ENCODE assay signal across 8 mouse cellular contexts in genomic region chr10:42763246-42763645, GRCm38 (mm10). TPM values are rescaled to one million over a fixed set of nuclear protein-coding genes. Genes with fewer than 3 reads are reported as not detected.
A peak's percentile ranks its signal among the peaks of the same experiment; 100 is the strongest.
DNase-seq lines count a peak whose midpoint lies in the region; ATAC-seq and TF ChIP-seq lines count a peak whose summit lies in the region.

No protein-coding gene starts in this region.

- peak overlapping the region; percentile 52 for H3K9ac ChIP-seq in heart, embryonic 12.5 days
- H3K9ac ChIP-seq in hindbrain, embryonic 14.5 days = peak overlapping the region; percentile 93
- peak overlapping the region; percentile 99 for H3K9ac ChIP-seq in midbrain, embryonic 11.5 days (ENCODE audit: low read length)

- no peak for DNase-seq in heart, postnatal 36 days
- DNase-seq in hindbrain, embryonic 14.5 days (ENCODE audit: low spot score) = no peak
- no peak for DNase-seq in midbrain, embryonic 11.5 days (ENCODE audit: low spot score, missing footprints)
- DNase-seq in ovary, postnatal 14 days (ENCODE audit: low spot score) = no peak
- no peak for DNase-seq in left cerebral cortex, adult 8-10 months (ENCODE audit: low spot score in 2 of 2)

- no peaks in the 10 kb centered on the region for H3K9me3 ChIP-seq in heart, embryonic 12.5 days (replicated peaks)
- H3K9me3 ChIP-seq in hindbrain, embryonic 14.5 days (ENCODE audit: control insufficient read depth, low read length) = no peaks in the 10 kb centered on the region
- no peaks in the 10 kb centered on the region for H3K9me3 ChIP-seq in midbrain, embryonic 11.5 days (ENCODE audit: control insufficient read depth, low read length)

- no peak for ATAC-seq in heart, embryonic 12.5 days (ENCODE audit: insufficient number of reproducible peaks, low FRiP score)
- ATAC-seq in hindbrain, embryonic 14.5 days (ENCODE audit: low FRiP score) = no peak
- ATAC-seq in midbrain, embryonic 11.5 days (ENCODE audit: low FRiP score) = no peak
- no peak for ATAC-seq in inflammation-experienced regulatory T-cells, adult 6 months

- intact Hi-C loops in heart, postnatal 36 days (cut with DNase I) = loop anchor here (5.0 kb wide), 1 partner anchor 951 kb away; no protein-coding TSS in a partner anchor

- H3K27me3 ChIP-seq in heart, embryonic 12.5 days (replicated peaks) = no peaks in the 10 kb centered on the region
- H3K27me3 ChIP-seq in hindbrain, embryonic 14.5 days (ENCODE audit: control insufficient read depth, insufficient read depth, low read length) = no peaks in the 10 kb centered on the region
- H3K27me3 ChIP-seq in midbrain, embryonic 11.5 days (ENCODE audit: control insufficient read depth, insufficient read depth, low read length) = no peaks in the 10 kb centered on the region

- peak overlapping the region; percentile 61 for H3K4me2 ChIP-seq in heart, embryonic 12.5 days
- H3K4me2 ChIP-seq in hindbrain, embryonic 14.5 days (replicated peaks) = peak overlapping the region; percentile 91
- peak overlapping the region; percentile 69 for H3K4me2 ChIP-seq in midbrain, embryonic 11.5 days

- H3K27ac ChIP-seq in heart, embryonic 12.5 days (ENCODE audit: poor library complexity, severe bottlenecking) = no peak overlapping the region
- H3K27ac ChIP-seq in bone marrow macrophage, adult 2 months (ENCODE audit: insufficient read depth, low read depth, low read length) = no peak overlapping the region
- H3K27ac ChIP-seq in hindbrain, embryonic 14.5 days = no peak overlapping the region
- H3K27ac ChIP-seq in midbrain, embryonic 11.5 days (ENCODE audit: low read depth, low read length) = no peak overlapping the region

- H3K4me3 ChIP-seq in heart, embryonic 12.5 days = peak overlapping the region; percentile 73
- H3K4me3 ChIP-seq in bone marrow macrophage, adult 2 months (ENCODE audit: insufficient read depth, low read length) = peak overlapping the region; percentile 15; the same call in 1 of the 2 replicates
- H3K4me3 ChIP-seq in hindbrain, embryonic 14.5 days (replicated peaks; ENCODE audit: low read length) = peak overlapping the region; percentile 98
- H3K4me3 ChIP-seq in midbrain, embryonic 11.5 days (ENCODE audit: low read depth, low read length) = peak overlapping the region; percentile 97

- no peaks in the 10 kb centered on the region for H3K36me3 ChIP-seq in heart, embryonic 12.5 days
- H3K36me3 ChIP-seq in hindbrain, embryonic 14.5 days (replicated peaks; ENCODE audit: control insufficient read depth, insufficient read depth) = no peaks in the 10 kb centered on the region
- H3K36me3 ChIP-seq in midbrain, embryonic 11.5 days (ENCODE audit: control insufficient read depth, insufficient read depth, low read length) = no peaks in the 10 kb centered on the region

- 50% methylated on average over 4 of the region's 4 CpGs for WGBS in heart, embryonic 12.5 days
- 44% methylated on average over 4 of the region's 4 CpGs for WGBS in hindbrain, embryonic 14.5 days
- 56% methylated on average over 4 of the region's 4 CpGs for WGBS in midbrain, embryonic 11.5 days

- no peak for TF ChIP-seq CTCF in bone marrow macrophage, adult 2 months (IDR thresholded peaks at IDR 0.05; ENCODE audit: low read depth, low read length)

- TF ChIP-seq POLR2A in bone marrow macrophage, adult 2 months (IDR thresholded peaks at IDR 0.05; ENCODE audit: borderline replicate concordance, low read depth, low read length) = no peak

- peaks cover 19% of the 10 kb centered on the region for H3K4me1 ChIP-seq in heart, embryonic 12.5 days (replicated peaks)
- peaks cover 30% of the 10 kb centered on the region for H3K4me1 ChIP-seq in bone marrow macrophage, adult 2 months (ENCODE audit: control insufficient read depth, insufficient read depth, low read length)
- peaks cover 25% of the 10 kb centered on the region for H3K4me1 ChIP-seq in hindbrain, embryonic 14.5 days (replicated peaks; ENCODE audit: control insufficient read depth, insufficient read depth, low read length)
- H3K4me1 ChIP-seq in midbrain, embryonic 11.5 days (ENCODE audit: control insufficient read depth, insufficient read depth, low read length) = peaks cover 19% of the 10 kb centered on the region

RNA-seq across cellular contexts. Expression of gene Sec63, which starts 1.9 kb away (rescaled TPM):
- polyA plus RNA-seq in heart, embryonic 12.5 days (2016; fragmentation: Nextera tagmentation; extraction: Ambion mirVana) = 19.5 and 21.0 TPM in 2 replicates
- 10 to 100 TPM; 26.6 to 31.7 TPM for total RNA-seq in heart, postnatal 36 days (2021)
- 53.1 and 53.4 TPM in 2 replicates for polyA plus RNA-seq in bone marrow macrophage, adult 2 months (2012; ENCODE audit: insufficient read depth, insufficient read length, missing spikeins)
- 17.2 and 17.6 TPM in 2 replicates for polyA plus RNA-seq in hindbrain, embryonic 14.5 days (2014; fragmentation: Nextera tagmentation; extraction: Ambion mirVana)
- polyA plus RNA-seq in midbrain, embryonic 11.5 days (2014; fragmentation: Nextera tagmentation; extraction: Ambion mirVana) = 28.9 and 29.1 TPM in 2 replicates
- 10 to 100 TPM; 46.1 to 51.5 (median 50.2) TPM for total RNA-seq in left cerebral cortex, adult 8-10 months (2022)
- 10 to 100 TPM; 11.8 to 23.6 (median 20.0) TPM for polyA plus RNA-seq in inflammation-experienced regulatory T-cells, adult 6 months (2017; shearing (Covaris generic))

Comparison
In these comparisons a context has a peak if more than half of its experiments do, and no peak if none do; other contexts are left out.
1. H3K4me3 ChIP-seq: peak in every context shown above with its lines; median percentile 98 in hindbrain, embryonic 14.5 days; 97 in midbrain, embryonic 11.5 days; 73 in heart, embryonic 12.5 days; 15 in bone marrow macrophage, adult 2 months.